Mouse (Mus musculus) lung, postnatal 0 days (tissue): ENCODE data around the gene Bnip3. TPM values are rescaled to one million over a fixed set of nuclear protein-coding genes. Genes with fewer than 3 reads are reported as not detected.

Experiments used
- ATAC-seq: fragments of 200-750 bp; cut with Nextera tagmentation; 2 replicates; pipeline ENCODE4 v1.8.0; 2017; ENCODE audit warnings: moderate library complexity
- DNase-seq: peaks from one replicate; pipeline ENCODE4 v3.0.0-alpha.2; 2016; ENCODE audit warnings: low spot score
- H3K27ac ChIP-seq: fragments of 300-500 bp; sonication (generic); 2 replicates; pipeline ENCODE4 v1.5.1; 2014; ENCODE audit warnings: antibody characterized with exemption, mild to moderate bottlenecking, low read length, mixed read lengths
- H3K27me3 ChIP-seq: fragments of 300-500 bp; sonication (generic); replicated peaks from 2 replicates; pipeline ENCODE4 v1.6.1; 2014; ENCODE audit warnings: low read length, mixed read lengths; ENCODE audit not compliant: insufficient read depth
- H3K36me3 ChIP-seq: fragments of 300-500 bp; sonication (generic); 2 replicates; pipeline ENCODE4 v1.6.1; 2014; ENCODE audit warnings: low read length, mixed read lengths; ENCODE audit not compliant: insufficient read depth
- H3K4me1 ChIP-seq: fragments of 300-500 bp; sonication (generic); 2 replicates; pipeline ENCODE4 v1.6.1; 2014; ENCODE audit warnings: antibody characterized with exemption, low read depth, low read length, mixed read lengths; ENCODE audit not compliant: insufficient read depth
- H3K4me2 ChIP-seq: fragments of 300-500 bp; sonication (generic); replicated peaks from 2 replicates; pipeline ENCODE4 v1.6.1; 2014; ENCODE audit warnings: low read depth, mild to moderate bottlenecking, low read length, moderate library complexity, mixed read lengths
- H3K4me3 ChIP-seq: fragments of 300-500 bp; sonication (generic); 2 replicates; pipeline ENCODE4 v1.5.1; 2014; ENCODE audit warnings: low read depth, low read length
- H3K9ac ChIP-seq: fragments of 300-500 bp; sonication (generic); replicated peaks from 2 replicates; pipeline ENCODE4 v1.6.1; 2014; ENCODE audit warnings: low read depth, mild to moderate bottlenecking
- H3K9me3 ChIP-seq: fragments of 300-500 bp; sonication (generic); 2 replicates; pipeline ENCODE4 v1.6.1; 2016; ENCODE audit warnings: low read length, mixed read lengths
- CTCF ChIP-seq: IDR thresholded peaks from 2 replicates; pipeline ENCODE4 v1.5.1; 2016; ENCODE audit warnings: antibody characterized with exemption, mild to moderate bottlenecking
- EP300 ChIP-seq: IDR thresholded peaks from 2 replicates; pipeline ENCODE4 v1.6.1; 2016; ENCODE audit warnings: antibody characterized with exemption, mild to moderate bottlenecking, control low read depth
- WGBS: fragments of 180-500 bp; shearing (Covaris S2); extraction: QIAGEN DNeasy Blood & Tissue Kit; methylation state at CpG from one replicate; pipeline ENCODE4 v1.1.7; 2014; 5-methylcytosine and 5-hydroxymethylcytosine counted together
- polyA plus RNA-seq: library from polyadenylated mRNA; unstranded; fragments of >200 nt; fragmentation: Nextera tagmentation; extraction: Ambion mirVana; gene quantifications from 2 replicates; pipeline ENCODE4 v1.2.1, GENCODE M21; 2015

The Bnip3 gene
- polyA plus RNA-seq, 1 experiment from 2014 or later = 141 TPM

DNA sequence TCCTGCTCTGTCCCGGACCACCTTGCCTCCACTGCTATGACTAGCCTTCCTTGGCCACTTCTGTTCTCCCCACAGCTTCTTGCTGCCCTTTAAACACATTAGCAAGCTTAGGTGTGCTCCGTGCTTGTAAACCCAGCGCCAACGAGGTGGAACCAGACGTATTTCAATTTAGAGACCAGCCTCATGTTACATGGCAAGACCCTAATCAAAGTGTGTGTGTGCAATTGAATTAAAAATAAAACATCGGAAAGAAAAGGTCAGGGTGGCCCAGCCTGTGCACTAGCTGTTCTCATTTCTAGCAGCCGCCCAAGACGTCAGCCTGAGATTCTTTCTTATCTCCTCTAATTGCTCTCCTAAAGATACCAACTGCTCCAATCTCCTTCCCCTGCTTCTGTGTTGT, 64.2 kb downstream of the Bnip3 start:
- peaks cover 19% of the 10 kb centered on the region for H3K4me1 ChIP-seq
- ATAC-seq (no peak), DNase-seq (peak; percentile 26)
- H3K9ac ChIP-seq = peak overlapping the region; percentile 34; the same call in 1 of the 2 replicates
- H3K9me3 ChIP-seq = no peaks in the 10 kb centered on the region
- WGBS = 33% methylated on average over 8 of the region's 8 CpGs
- TF ChIP-seq EP300 = no peak
- TF ChIP-seq CTCF = no peak
- H3K36me3 ChIP-seq = no peaks in the 10 kb centered on the region
- H3K27ac ChIP-seq = peak overlapping the region; percentile 98
- H3K4me2 ChIP-seq = peak overlapping the region; percentile 91
- H3K4me3 ChIP-seq = peak overlapping the region; percentile 99
- H3K27me3 ChIP-seq = no peaks in the 10 kb centered on the region

DNA sequence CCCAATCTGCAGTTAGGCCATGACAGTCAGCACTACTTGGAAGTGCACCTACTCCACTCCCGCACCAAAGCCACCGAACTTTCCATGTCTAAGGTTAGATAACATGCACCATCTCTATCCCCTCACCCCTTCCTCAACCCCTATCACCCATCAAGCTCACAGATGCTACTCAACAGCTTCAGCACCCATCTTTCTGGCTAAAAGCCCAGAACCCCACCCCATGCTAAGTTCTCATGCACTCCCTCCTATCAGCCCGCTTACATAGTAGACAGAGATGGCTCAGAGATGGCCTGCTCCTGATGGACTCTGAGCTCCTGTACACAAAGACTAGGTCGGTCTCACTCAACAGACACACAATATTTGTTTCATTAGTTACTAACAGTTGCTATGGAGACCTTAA, 65.9 kb downstream of the Bnip3 start:
- WGBS = 82% methylated on average over 4 of the region's 4 CpGs
- Histone ChIP-seq H3K27ac (no peak overlapping the region), H3K4me1 (peaks cover 19% of the 10 kb centered on the region), H3K27me3 (no peaks in the 10 kb centered on the region), H3K36me3 (no peaks in the 10 kb centered on the region), H3K4me2 (no peak overlapping the region), H3K9ac (no peak overlapping the region), H3K9me3 (no peaks in the 10 kb centered on the region), H3K4me3 (no peak overlapping the region)
- TF ChIP-seq CTCF (no peak), EP300 (no peak)
- ATAC-seq = no peak
- DNase-seq = no peak

DNA sequence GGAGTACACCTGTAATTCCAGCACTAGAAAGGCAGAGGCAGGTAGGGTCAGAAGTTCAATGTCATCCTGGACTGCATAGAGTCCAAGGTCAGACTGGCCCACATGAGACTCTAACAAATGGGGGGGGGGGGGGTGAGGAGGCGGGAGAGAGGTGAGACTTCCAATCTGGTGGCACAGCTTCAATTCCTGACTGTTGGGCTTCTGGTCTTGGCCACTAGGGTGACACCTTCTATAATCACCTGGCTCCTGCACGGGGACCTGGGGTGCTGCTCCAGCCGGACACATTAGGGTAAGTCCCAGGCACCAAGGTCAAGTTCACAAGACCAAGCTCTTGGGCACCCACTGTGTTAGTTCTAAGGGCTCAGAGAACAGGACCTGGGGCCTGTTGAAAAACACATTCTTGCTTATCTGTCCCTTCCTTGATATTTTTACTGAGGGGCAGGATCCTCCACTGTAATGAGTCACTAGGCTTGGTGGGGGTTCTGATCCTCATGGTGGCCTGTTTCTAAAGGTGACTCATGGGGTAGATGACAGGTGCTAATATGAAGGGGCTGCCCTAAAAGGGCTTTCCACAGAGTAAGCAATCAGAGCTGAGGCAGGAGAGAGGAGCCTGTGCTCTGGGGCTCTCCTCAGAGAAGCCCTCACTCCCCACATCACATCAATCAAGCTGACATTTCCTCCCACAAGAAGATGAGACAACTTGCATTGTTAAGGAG, 67.7 kb downstream of the Bnip3 start:
- Histone ChIP-seq H3K36me3 (0 out of 2 replicates have a peak, but pooled peaks cover 1% of the 10 kb centered on the region), H3K27me3 (no peaks in the 10 kb centered on the region), H3K9me3 (no peaks in the 10 kb centered on the region), H3K4me2 (no peak overlapping the region), H3K9ac (no peak overlapping the region), H3K27ac (no peak overlapping the region), H3K4me1 (peaks cover 14% of the 10 kb centered on the region), H3K4me3 (no peak overlapping the region)
- 76% methylated on average over 2 of the region's 3 CpGs for WGBS
- DNase-seq = no peak
- ATAC-seq = no peak
- TF ChIP-seq CTCF = 0 out of 2 replicates have a peak, but pooled peaks have one; percentile 7
- no peak for TF ChIP-seq EP300

Other genes with a start within 250 kb of the Bnip3 start
- 28.0 and 29.5 TPM in 2 replicates for gene Ppp2r2d, start 63.4 kb downstream of the Bnip3 start, polyA plus RNA-seq
- gene Mapk1ip1, start 63.2 kb downstream of the Bnip3 start, polyA plus RNA-seq = 14.9 and 15.0 TPM in 2 replicates
- not detected in 2 replicates for gene Jakmip3, start 31.2 kb upstream of the Bnip3 start, polyA plus RNA-seq
- gene Dpysl4, start 176.5 kb upstream of the Bnip3 start, polyA plus RNA-seq = 0.54 and 1.1 TPM in 2 replicates